Mouse (Mus musculus) induced T-regulatory cell, adult 2 months (primary cell): ENCODE data around the gene Kdm2a.

Experiments used
- DNase-seq: peaks from one replicate; pipeline ENCODE4 v3.0.0-alpha.2; 2012; ENCODE audit warnings: low read depth

Gene Kdm2a

DNA sequence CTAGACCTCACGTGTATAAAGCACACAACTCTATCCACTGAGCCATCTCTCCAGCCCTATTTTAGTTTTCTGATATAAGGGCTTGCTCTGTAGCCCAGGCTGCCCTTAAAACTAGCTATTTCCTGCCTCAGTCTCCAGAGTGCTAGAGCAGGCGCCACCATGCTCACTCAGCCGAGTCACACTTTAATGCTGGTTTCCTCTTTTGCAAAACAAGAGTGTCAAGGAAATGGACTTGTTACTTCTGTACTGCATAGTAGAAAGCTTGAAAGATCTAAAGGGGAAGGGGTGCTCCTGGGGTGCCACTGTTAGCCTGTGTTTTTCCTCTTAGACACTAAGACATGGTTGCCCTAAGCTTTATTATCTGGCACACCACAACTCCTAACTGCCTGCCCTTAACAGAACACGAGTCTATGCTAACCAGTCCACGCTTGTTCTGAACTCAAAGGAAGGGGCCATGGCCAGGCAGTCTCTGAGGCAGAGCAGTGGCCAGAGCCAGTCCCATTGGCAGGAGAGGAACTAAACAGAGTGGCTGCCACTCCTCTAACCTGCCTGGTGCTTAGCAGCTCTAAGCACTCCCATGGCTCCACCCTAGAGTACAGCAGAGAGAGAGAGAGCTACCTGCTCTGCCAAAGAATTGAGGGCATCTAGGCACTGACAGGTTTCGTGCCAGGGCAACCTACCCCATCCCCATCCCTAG is 98.4 kb downstream of the Kdm2a start:
- peak; percentile 79 for DNase-seq

GRCm38 (mm10) chr19:4299126-4299525 is 99.0 kb downstream of the Kdm2a start:
- peak; percentile 40 for DNase-seq

DNA sequence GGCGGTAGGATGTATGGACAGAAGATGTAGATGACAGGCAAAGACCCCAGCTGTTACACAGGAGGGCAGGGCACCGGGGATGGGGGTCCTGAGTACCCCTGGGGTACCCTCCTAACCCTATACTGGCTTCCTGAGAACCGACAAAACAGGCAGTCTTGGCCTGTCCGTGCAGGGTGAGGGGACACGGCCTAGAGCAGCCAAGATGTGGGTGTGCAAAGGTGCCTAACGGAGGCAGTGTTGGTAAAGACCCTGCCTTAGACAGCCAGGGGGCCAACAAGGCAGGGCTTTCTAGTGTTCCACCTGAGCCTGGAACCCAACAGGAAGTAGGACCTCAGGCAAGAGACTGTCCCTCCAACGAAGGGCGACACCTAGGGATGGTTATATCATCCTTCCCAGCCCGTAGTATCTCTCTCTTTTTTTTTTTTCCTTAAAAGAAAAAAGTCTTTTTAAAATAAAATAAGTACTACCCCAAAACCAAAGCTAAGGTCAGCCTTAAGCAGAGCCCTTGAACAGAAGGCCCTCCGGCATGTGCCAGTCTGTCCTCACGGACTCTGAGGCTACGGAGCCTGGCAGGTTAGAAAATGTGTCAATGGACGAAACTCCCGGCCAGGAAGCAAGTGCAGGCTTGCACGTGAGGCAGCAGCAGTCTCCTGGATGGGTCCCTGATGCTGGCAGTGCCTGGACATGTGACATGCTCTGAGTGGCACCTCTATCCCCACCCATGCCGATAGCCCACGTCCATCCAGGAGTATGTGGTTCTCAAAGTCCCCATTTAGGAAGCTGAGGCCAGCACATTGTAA is 99.6 kb downstream of the Kdm2a start:
- DNase-seq, result peak; percentile 62

- peak; percentile 66 for DNase-seq
These were observed 100.2 kb downstream of the Kdm2a start for GRCm38 (mm10) chr19:4297851-4298250.

- peak; percentile 31 for DNase-seq
These were observed 101.5 kb downstream of the Kdm2a start for GRCm38 (mm10) chr19:4296611-4297010.

GRCm38 (mm10) chr19:4295391-4295790 is 102.7 kb downstream of the Kdm2a start:
- DNase-seq, result peak; percentile 32

DNA sequence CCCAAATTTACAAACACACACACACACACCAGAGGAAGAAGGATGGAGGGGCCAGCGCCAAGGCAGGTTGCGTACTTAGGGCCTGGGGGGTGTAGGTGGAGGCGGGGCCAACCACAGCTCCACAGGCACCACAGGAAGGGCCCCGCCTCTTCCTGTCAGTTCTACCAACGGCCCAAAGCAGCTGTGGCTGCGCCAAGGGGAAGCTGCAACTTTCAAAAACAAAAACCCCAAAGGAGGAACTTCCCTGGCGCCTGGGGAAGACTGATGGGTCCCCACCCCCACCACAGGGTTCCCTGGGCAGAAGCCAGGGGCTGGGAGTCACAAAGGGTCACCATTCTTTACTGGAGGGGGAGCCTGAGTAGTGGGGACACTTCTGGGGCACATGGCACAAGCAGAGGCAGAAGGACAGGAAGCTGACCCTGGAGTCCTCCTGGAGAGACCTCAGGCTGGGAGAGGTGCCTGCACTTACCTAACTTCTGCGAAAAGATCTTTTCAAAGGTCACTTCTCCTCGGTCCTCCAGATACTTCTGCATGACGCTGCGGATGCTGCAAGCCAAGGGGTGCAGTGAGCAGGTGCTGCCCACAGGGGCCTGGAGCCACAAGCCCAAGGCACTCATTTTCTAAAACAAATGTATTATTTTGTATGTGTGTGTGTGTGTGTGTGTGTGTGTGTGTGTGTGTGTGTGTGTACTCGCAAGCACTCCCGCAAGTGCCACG is 103.5 kb downstream of the Kdm2a start:
- DNase-seq, result peak; percentile 85

DNA sequence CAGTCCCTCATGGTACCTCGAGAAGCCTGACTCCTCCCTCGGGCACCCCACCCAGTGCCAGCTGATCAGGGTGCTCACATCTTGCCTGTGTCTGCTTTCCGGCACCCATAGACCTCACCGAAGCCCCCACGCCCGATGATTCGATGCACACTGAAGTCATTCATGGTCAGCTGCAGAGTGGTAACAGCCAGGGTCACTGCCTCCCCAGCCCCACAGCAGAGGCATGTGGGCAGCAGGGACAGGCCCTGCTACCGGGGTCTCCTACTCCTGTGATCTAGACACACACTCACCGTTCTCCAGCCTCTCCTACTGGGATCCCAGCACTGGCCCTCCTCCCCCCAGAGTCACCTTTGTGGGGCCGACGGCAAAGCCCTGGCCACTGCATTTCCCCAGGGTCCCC is 106.9 kb downstream of the Kdm2a start:
- no peak for DNase-seq

DNA sequence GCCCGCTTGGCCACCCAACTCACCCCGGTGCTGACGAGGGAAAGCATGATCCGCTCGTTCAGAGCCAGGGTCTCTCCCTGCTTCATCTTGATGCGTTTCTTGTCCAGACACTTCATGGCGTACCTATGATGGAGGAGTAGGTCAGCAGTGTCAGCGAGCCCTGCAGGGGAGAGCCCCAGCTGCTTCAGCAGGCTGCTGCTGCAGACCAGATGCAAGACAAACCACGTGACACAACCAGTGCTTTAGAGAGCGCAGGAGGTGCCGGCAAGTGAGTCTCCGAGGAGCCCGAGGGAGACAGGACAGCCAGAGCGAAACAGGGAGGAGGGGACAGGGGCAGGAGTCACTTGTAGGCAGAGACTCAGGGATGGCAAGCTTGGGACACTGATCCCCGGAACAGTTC is 107.3 kb downstream of the Kdm2a start:
- no peak for DNase-seq

DNA sequence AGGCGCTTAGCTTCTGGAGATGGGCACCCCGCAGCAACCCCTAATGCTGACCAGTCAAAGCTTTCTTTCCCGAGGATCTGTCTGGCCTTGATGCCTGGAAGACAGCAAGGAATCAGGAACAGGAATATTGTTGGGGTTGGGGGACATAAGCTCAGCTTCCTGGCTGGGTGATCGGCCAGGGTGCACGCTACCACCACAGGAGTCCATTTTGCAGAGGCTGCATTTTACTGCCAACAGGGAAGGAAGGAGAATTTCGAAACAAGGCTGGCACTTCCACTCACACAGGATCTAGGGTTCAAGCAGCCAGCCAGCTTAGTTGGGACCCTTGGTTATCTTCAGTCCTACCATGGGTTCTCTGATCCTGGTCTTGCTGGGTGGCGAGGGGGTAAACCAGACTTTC is 114.4 kb downstream of the Kdm2a start:
- peak; percentile 48 for DNase-seq

DNA sequence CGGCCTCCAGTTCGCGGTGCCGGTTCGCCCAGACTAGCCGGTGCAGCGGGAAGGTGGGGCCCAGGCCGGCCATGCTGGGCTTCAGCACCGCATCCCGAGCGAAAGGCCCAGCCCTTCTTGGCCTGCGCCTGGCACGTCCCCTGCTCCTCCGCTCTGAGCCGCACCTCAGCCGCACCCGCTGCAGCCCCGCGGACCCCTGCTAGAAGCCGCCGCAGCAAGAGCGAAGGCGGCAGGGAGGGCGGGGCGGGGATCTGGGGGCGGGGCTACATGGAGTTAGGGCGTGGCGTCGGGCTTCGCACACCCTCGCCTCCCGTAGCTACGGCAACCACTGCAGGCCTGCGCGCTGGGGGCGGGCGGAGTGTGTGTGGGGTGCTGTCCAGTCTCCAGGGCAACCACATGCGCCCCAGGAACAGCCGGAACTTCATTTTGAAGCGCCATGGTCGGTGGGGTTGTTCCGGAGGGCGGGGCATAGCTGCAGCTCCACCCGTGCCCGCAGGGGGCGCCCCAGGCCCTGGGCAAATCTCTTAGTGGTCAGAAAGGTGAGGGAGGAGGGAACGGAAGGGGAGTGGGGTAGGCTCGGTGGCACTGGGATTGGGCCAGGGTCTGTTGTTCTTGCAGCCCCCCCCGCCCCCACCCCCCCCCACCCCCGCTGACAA is 115.1 kb downstream of the Kdm2a start, which contains the start of gene Ankrd13d:
Gene Ankrd13d, minus strand, starts transcription at position 240 of the 656 bp plus-strand sequence.
- DNase-seq, result peak; percentile 93

DNA sequence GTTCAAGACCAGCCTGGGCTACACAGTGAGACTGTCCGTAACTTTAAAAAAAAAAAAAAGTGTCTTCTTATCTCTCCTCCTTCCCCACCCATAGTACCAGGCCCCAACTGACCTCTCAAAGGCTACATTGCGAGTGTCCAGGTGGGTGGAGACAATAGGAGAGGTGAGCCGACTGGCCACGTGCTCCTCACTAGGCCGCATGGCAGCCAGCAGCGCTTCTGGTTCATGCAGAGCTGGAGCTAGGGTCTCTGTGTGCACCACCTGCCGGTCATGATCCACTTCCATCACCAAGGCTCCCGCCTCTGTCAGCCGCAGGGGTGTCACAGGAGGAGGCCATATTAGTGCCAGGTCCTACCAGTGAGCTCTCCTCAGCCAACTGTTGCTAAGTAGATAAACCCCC is 117.7 kb downstream of the Kdm2a start:
- no peak for DNase-seq

DNA sequence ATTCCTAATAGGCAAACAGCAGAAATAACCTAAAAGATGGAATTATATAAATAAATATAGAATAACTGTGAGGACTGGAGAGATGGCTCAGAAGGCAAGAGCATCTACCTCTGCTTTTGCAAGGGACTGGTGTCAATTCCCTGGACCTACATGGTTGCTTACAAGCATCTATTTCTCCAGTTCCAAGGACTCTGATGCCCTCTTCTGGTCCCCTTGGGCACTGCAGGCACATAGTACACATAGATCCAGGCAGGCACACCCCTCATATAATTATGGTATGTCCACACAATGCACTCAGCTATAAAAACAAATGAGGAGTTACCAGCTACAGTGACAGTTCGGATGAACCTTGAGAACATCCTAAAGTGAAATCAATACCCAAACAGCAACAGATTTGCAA is 118.6 kb downstream of the Kdm2a start:
- peak; percentile 70 for DNase-seq

DNA sequence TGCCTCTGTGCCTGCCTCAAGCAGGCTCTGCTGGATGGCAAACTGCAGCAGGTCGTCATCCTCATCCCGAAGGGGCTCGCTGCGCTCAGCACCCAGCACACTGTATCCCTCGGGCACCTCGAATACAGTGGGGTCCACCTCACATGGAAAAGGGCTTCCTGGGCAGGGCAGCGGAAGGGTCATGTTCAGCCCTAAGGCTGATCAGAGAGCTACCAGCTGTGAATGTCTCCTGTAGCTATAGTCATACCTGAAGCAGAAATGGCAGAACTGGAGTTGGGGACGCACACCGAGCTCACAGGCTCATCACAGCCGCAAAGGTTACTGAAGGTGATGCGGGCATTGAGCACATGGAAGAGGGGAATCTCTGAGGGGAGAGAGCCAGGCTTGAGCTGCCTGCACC is 127.1 kb downstream of the Kdm2a start:
- DNase-seq, result no peak

- no peak for DNase-seq
These were observed 127.9 kb downstream of the Kdm2a start for GRCm38 (mm10) chr19:4270187-4270586.

- peak; percentile 87 for DNase-seq
These were observed 129.3 kb downstream of the Kdm2a start, which contains the start of gene Ssh3 for GRCm38 (mm10) chr19:4268566-4269361. Gene Ssh3, minus strand, starts transcription at chr19:4269180.

DNA sequence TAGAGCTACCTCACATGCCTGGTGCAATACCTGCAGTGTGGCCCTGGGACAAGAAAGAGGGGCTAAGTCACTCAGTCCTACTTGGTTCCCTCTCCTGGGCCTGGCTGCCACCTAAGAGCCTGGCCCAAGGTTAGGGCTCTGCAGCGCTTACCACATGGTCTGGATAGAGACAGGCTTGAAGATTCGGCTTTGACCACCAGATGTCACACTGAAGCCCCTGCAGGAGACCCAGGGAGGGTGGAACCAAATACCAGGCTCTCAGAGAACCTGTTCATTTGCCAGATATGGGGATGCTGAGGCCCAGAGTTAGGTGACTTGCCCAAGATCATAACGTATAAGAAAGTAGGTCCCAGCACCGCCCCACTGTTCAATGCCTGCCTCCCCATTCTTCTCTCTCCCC is 132.1 kb downstream of the Kdm2a start:
- DNase-seq, result no peak
